Comparison of ENCODE assay signal across 20 mouse cellular contexts in the genomic region with DNA sequence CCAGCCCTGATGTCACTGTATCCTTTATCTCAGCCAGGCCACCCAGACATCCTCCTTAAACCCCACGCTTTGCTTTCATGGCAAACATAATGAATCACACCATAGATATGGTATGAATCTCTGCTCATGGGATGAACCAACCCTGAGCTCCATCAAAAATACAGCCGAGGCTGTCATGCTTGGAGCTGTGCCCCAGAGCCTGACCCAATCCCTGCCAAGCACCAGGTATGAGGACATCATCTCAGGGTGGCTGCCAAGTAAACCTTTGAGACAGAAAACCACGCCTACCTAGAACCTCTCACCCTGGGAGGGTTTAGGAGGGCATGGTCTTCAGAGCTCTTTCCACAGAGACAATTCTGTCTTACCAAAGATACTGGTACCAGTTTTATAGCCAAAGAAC. TPM values are rescaled to one million over a fixed set of nuclear protein-coding genes. Genes with fewer than 3 reads are reported as not detected.
A peak's percentile ranks its signal among the peaks of the same experiment; 100 is the strongest.
DNase-seq lines count a peak whose midpoint lies in the region; ATAC-seq and TF ChIP-seq lines count a peak whose summit lies in the region.
"Had no signal": no experiment of that assay in that cellular context is flagged by ENCODE, and none has a peak within 500 bp of the region (broad histone marks: within the 10 kb centered on the region; RNA-seq: fewer than 3 reads in every experiment).

No protein-coding gene starts in this region.

- no peak for TF ChIP-seq CTCF in gastrocnemius, adult 2 months (IDR thresholded peaks at IDR 0.05)
- no peak for TF ChIP-seq CTCF in liver, adult 2 months (IDR thresholded peaks at IDR 0.05; ENCODE audit: low read depth, low read length)
- no peak for TF ChIP-seq CTCF in stomach, postnatal 0 days (IDR thresholded peaks at IDR 0.05; ENCODE audit: low read depth)

- WGBS in liver, adult 2 months = 30% methylated on average over 3 of the region's 3 CpGs
- 59% methylated on average over 3 of the region's 3 CpGs for WGBS in liver, embryonic 11.5 days
- 61% methylated on average over 3 of the region's 3 CpGs for WGBS in stomach, postnatal 0 days

- intact Hi-C loops in gastrocnemius, adult 2 months (cut with DNase I) = no loop called here
- intact Hi-C loops in gastrocnemius, postnatal 14 days (cut with DNase I; ENCODE audit: low total_unique reads) = loop anchor here (5.0 kb wide), 1 partner anchor 36 kb away; no protein-coding TSS in a partner anchor

- H3K4me2 ChIP-seq in liver, embryonic 11.5 days = no peak overlapping the region
- H3K4me2 ChIP-seq in stomach, postnatal 0 days (replicated peaks; ENCODE audit: low read depth) = no peak overlapping the region
- H3K4me2 ChIP-seq: embryonic facial prominence, embryonic 13.5 days; liver, embryonic 13.5 days; neural tube, embryonic 15.5 days; stomach, embryonic 15.5 days had no signal

- no peak overlapping the region for H3K4me3 ChIP-seq in gastrocnemius, adult 2 months
- no peak overlapping the region for H3K4me3 ChIP-seq in liver, adult 2 months (ENCODE audit: insufficient read depth, low read depth, low read length)
- no peak overlapping the region for H3K4me3 ChIP-seq in liver, embryonic 11.5 days (ENCODE audit: low read depth, low read length)
- H3K4me3 ChIP-seq in stomach, postnatal 0 days (ENCODE audit: low read depth, low read length) = no peak overlapping the region
- H3K4me3 ChIP-seq: embryonic facial prominence, embryonic 13.5 days; liver, embryonic 13.5 days; myocyte; neural tube, embryonic 15.5 days; stomach, embryonic 15.5 days had no signal

- H3K36me3 ChIP-seq in liver, adult 2 months (ENCODE audit: control insufficient read depth, insufficient read depth, low read length) = no peaks in the 10 kb centered on the region
- H3K36me3 ChIP-seq in liver, embryonic 11.5 days (ENCODE audit: control insufficient read depth, insufficient read depth, low read length) = no peaks in the 10 kb centered on the region
- no peaks in the 10 kb centered on the region for H3K36me3 ChIP-seq in stomach, postnatal 0 days (ENCODE audit: control insufficient read depth, insufficient read depth, low read length)
- H3K36me3 ChIP-seq: embryonic facial prominence, embryonic 13.5 days; G1E; liver, embryonic 13.5 days; neural tube, embryonic 15.5 days; stomach, embryonic 15.5 days had no signal

- H3K4me1 ChIP-seq in liver, adult 2 months (ENCODE audit: control insufficient read depth, insufficient read depth, low read length) = no peaks in the 10 kb centered on the region; the same call in 1 of the 2 replicates
- no peaks in the 10 kb centered on the region for H3K4me1 ChIP-seq in liver, embryonic 11.5 days (replicated peaks; ENCODE audit: control insufficient read depth, insufficient read depth, low read length)
- H3K4me1 ChIP-seq in stomach, postnatal 0 days (replicated peaks; ENCODE audit: control insufficient read depth, insufficient read depth) = no peaks in the 10 kb centered on the region; the same call in 1 of the 2 replicates
- H3K4me1 ChIP-seq: embryonic facial prominence, embryonic 13.5 days; neural tube, embryonic 15.5 days; stomach, embryonic 15.5 days had no signal

- no peaks in the 10 kb centered on the region for H3K27me3 ChIP-seq in liver, adult 2 months (ENCODE audit: control insufficient read depth, insufficient read depth, low read length)
- H3K27me3 ChIP-seq in liver, embryonic 11.5 days (replicated peaks; ENCODE audit: control insufficient read depth, insufficient read depth, low read length) = no peaks in the 10 kb centered on the region
- H3K27me3 ChIP-seq in stomach, postnatal 0 days (ENCODE audit: control insufficient read depth, insufficient read depth, low read length) = no peaks in the 10 kb centered on the region
- H3K27me3 ChIP-seq: embryonic facial prominence, embryonic 13.5 days; liver, embryonic 13.5 days; neural tube, embryonic 15.5 days; stomach, embryonic 15.5 days had no signal

- no peak for ATAC-seq in liver, embryonic 11.5 days (replicated peaks; ENCODE audit: low FRiP score)
- peak; percentile 54; the same call in 1 of the 2 replicates for ATAC-seq in stomach, postnatal 0 days (ENCODE audit: low FRiP score, low TSS enrichment)
- ATAC-seq: CD4-positive, CD25-positive, alpha-beta regulatory T cell, adult 4 months; forebrain, embryonic 16.5 days; inflammation-experienced regulatory T-cells, adult 6 months had no signal

- TF ChIP-seq EP300 in stomach, postnatal 0 days (optimal IDR thresholded peaks at IDR 0.05) = no peak

- no peak overlapping the region for H3K9ac ChIP-seq in liver, adult 2 months (ENCODE audit: low read depth, low read length)
- H3K9ac ChIP-seq in liver, embryonic 11.5 days (ENCODE audit: low read depth, low read length) = no peak overlapping the region
- no peak overlapping the region for H3K9ac ChIP-seq in stomach, postnatal 0 days (ENCODE audit: low read length)
- H3K9ac ChIP-seq: embryonic facial prominence, embryonic 13.5 days; liver, embryonic 13.5 days; neural tube, embryonic 15.5 days; stomach, embryonic 15.5 days had no signal

- H3K9me3 ChIP-seq in liver, embryonic 11.5 days (ENCODE audit: control insufficient read depth, low read length) = no peaks in the 10 kb centered on the region
- H3K9me3 ChIP-seq in stomach, postnatal 0 days (ENCODE audit: control insufficient read depth, low read length) = no peaks in the 10 kb centered on the region
- H3K9me3 ChIP-seq: embryonic facial prominence, embryonic 13.5 days; G1E; liver, embryonic 13.5 days; neural tube, embryonic 15.5 days; stomach, embryonic 15.5 days had no signal

- no peaks in the 10 kb centered on the region for H3K79me2 ChIP-seq in liver, adult 2 months (ENCODE audit: control insufficient read depth, insufficient read depth, low read length)

- no peak overlapping the region for H3K27ac ChIP-seq in gastrocnemius, adult 2 months
- no peak overlapping the region for H3K27ac ChIP-seq in liver, adult 2 months (replicated peaks; ENCODE audit: insufficient read depth, low read depth, low read length)
- no peak overlapping the region for H3K27ac ChIP-seq in liver, embryonic 11.5 days (ENCODE audit: low read depth, low read length)
- no peak overlapping the region for H3K27ac ChIP-seq in stomach, postnatal 0 days (replicated peaks)
- H3K27ac ChIP-seq: embryonic facial prominence, embryonic 13.5 days; liver, embryonic 13.5 days; neural tube, embryonic 15.5 days; stomach, embryonic 15.5 days had no signal

- no peak for TF ChIP-seq POLR2A in liver, adult 2 months (IDR thresholded peaks at IDR 0.05; ENCODE audit: extremely low read depth, insufficient read depth, low read length)

- peak; percentile 54 for DNase-seq in gastrocnemius, adult 2 months
- DNase-seq in gastrocnemius, postnatal 14 days = no peak
- peak; percentile 75 for DNase-seq in liver, adult 2 months (ENCODE audit: extremely low read depth, low read depth, low spot score)
- no peak for DNase-seq in liver, embryonic 11.5 days (ENCODE audit: low spot score)
- peak; percentile 54 for DNase-seq in adrenal gland, postnatal 25 days
- DNase-seq in stomach, postnatal 0 days (ENCODE audit: low spot score) = no peak
- no peak for DNase-seq in right cerebral cortex, postnatal 36 days (ENCODE audit: low spot score in 2 of 2)
- DNase-seq: cerebellum, adult 11 months; layer of hippocampus, postnatal 36 days; liver, embryonic 13.5 days; midbrain, embryonic 14.5 days; retina, postnatal 1 day had no signal

RNA-seq across cellular contexts. Expression of gene Lsm3, which starts 47.3 kb away (rescaled TPM):
- total RNA-seq in gastrocnemius, adult 2 months (2021) = 10 to 100 TPM; 22.7 to 37.0 TPM
- total RNA-seq in gastrocnemius, postnatal 14 days (2021) = 10 to 100 TPM; 37.0 to 41.9 TPM
- 11.5 and 19.6 TPM in 2 replicates for total RNA-seq in liver, adult 2 months (2014; rRNA removed)
- polyA plus RNA-seq in liver, adult 2 months (2012; rRNA removed) = 3.2 and 3.5 TPM in 2 replicates
- polyA plus RNA-seq in liver, embryonic 11.5 days (2014; fragmentation: Nextera tagmentation; extraction: Ambion mirVana) = 309 and 318 TPM in 2 replicates
- 39.8 and 40.8 TPM in 2 replicates for total RNA-seq in adrenal gland, postnatal 25 days (2021)
- 107 and 121 TPM in 2 replicates for polyA plus RNA-seq in stomach, postnatal 0 days (2015; fragmentation: Nextera tagmentation; extraction: Ambion mirVana)

RNA-seq across cellular contexts. Expression of gene Xpc, which starts 47.3 kb away (rescaled TPM):
- 1 to 10 TPM; 7.6 to 8.3 TPM for total RNA-seq in gastrocnemius, adult 2 months (2021)
- 1 to 10 TPM; 6.8 to 7.2 TPM for total RNA-seq in gastrocnemius, postnatal 14 days (2021)
- 12.4 and 12.6 TPM in 2 replicates for total RNA-seq in liver, adult 2 months (2014; rRNA removed)
- 4.5 and 5.6 TPM in 2 replicates for polyA plus RNA-seq in liver, adult 2 months (2012; rRNA removed)
- polyA plus RNA-seq in liver, embryonic 11.5 days (2014; fragmentation: Nextera tagmentation; extraction: Ambion mirVana) = 13.2 and 13.4 TPM in 2 replicates
- total RNA-seq in adrenal gland, postnatal 25 days (2021) = 16.3 and 22.0 TPM in 2 replicates
- 8.9 and 9.3 TPM in 2 replicates for polyA plus RNA-seq in stomach, postnatal 0 days (2015; fragmentation: Nextera tagmentation; extraction: Ambion mirVana)

Comparison
In these comparisons a context has a peak if more than half of its experiments do, and no peak if none do; other contexts are left out.
1. DNase-seq: peak in gastrocnemius, adult 2 months (single experiment), liver, adult 2 months (single experiment) and adrenal gland, postnatal 25 days (single experiment); none in gastrocnemius, postnatal 14 days (single experiment), liver, embryonic 11.5 days (single experiment), stomach, postnatal 0 days (single experiment) and right cerebral cortex, postnatal 36 days (0 of 2).